Mouse (Mus musculus) gonadal fat pad, adult 2 months (tissue): ENCODE measurements around the gene Wrb. TPM values are rescaled to one million over a fixed set of nuclear protein-coding genes. Genes with fewer than 3 reads are reported as not detected.

Source experiments
- DNase-seq: peaks from one replicate; pipeline ENCODE4 v3.0.0-alpha.2; 2012; ENCODE audit warnings: low read depth
- polyA plus RNA-seq: library from polyadenylated mRNA; depleted of rRNA; stranded (reverse); fragments of >200 nt; gene quantifications from 2 replicates; pipeline ENCODE4 v1.2.3, GENCODE M21; 2012; rRNA removed

Wrb gene
- polyA plus RNA-seq, 1 experiment: 60.5 TPM

GRCm38 (mm10) chr16:96158511-96159080 lies 13.4 kb downstream of the Wrb start:
- no peak for DNase-seq

GRCm38 (mm10) chr16:96159091-96159731 lies 14.0 kb downstream of the Wrb start:
- DNase-seq: no peak

DNA sequence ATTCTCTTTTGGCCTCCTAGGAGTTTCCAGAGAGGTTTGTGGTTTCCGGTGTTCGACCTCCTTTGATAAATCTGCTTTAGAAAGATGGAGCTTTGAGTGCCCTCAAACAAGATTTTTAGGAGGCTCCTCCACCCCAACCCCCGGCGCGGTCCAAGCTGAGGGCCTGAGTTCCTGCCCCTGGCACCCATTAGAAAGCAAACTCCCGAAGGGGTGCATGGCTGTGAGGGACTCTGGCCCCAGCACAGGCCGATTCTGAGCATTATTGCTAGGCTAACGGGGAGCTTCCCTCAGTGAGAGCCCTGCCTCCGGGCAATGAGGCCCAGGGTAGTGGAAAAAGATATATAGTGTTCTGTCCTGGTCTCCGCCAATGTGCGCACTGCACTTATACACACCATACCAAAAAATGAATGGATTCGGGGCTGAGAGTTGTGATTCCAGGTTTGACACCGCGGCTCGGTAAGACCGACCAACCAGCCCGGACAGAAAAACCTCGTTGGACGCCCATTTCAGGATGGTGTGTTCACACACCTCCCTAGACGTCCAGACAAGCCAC lies 14.7 kb downstream of the Wrb start:
- no peak for DNase-seq

GRCm38 (mm10) chr16:96160927-96161326 lies 15.7 kb downstream of the Wrb start:
- DNase-seq: no peak

DNA sequence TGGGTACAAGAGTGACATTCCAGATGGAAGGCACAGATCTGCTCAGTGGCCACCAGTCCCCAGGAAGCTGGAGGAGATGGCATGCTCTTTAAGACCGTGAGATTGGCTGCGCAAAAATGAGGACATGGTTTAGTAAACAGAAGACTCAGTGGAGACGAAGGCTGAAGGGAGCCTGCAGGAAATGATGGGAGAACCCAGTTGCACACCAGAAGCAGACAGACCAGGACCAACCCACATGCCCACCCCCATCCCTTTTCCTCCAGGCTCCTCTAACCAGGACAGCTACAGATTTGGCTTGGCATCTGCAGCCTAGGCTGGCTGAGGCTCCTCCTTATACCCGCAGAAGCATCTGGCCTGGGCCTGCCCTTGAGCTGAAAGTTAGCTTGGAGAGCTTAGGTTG lies 16.1 kb downstream of the Wrb start:
- no peak for DNase-seq

GRCm38 (mm10) chr16:96165723-96166264 lies 20.6 kb downstream of the Wrb start:
- no peak for DNase-seq

- DNase-seq: no peak
Measured at GRCm38 (mm10) chr16:96168837-96169236, 23.6 kb downstream of the Wrb start.

DNA sequence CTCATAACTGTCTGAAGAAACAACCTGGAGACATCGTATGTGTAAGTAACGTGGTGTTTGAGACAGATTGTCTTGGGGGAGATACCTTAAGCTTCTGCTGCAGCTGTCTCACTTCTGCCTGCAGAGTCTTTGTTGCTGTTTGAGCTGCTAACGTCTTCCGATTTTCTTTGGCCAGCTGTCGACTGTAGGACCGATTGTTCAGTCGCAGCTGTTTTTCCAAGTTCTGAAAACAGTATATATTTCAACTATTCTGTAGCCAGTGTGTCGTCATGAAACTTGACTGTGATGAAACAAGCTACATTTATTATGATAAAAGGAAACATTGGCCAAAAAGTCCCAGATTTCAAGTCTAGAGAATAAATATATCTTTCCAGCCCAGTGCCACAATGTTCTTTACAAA lies 28.4 kb downstream of the Wrb start:
- DNase-seq: no peak

DNA sequence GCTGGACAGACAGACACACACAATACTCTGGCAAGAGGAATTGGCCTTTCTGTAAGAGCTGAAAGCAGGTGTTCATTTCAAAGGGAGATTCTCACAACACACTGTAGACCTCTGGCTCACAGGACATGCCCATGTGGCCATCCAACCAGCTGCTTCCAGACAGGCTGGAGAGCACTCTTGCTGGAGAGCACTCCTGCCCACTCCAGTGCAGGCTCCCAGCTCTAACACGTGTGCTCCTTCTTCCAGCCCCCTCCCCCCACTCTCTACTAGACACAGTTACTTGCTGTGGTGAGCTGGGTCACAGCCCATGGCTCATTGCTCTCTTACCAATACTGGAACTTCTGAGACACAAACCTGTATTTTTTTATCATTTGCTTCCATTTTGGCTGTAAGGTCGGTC lies 30.2 kb downstream of the Wrb start:
- DNase-seq: no peak

GRCm38 (mm10) chr16:96179156-96179555 lies 33.9 kb downstream of the Wrb start:
- no peak for DNase-seq

GRCm38 (mm10) chr16:96187619-96188018 lies 42.4 kb downstream of the Wrb start:
- no peak for DNase-seq

GRCm38 (mm10) chr16:96191531-96192506 lies 46.6 kb downstream of the Wrb start, which contains the start of gene Lca5l:
TSS of gene Lca5l (minus strand) at chr16:96192271.
- peak; percentile 52 for DNase-seq

DNA sequence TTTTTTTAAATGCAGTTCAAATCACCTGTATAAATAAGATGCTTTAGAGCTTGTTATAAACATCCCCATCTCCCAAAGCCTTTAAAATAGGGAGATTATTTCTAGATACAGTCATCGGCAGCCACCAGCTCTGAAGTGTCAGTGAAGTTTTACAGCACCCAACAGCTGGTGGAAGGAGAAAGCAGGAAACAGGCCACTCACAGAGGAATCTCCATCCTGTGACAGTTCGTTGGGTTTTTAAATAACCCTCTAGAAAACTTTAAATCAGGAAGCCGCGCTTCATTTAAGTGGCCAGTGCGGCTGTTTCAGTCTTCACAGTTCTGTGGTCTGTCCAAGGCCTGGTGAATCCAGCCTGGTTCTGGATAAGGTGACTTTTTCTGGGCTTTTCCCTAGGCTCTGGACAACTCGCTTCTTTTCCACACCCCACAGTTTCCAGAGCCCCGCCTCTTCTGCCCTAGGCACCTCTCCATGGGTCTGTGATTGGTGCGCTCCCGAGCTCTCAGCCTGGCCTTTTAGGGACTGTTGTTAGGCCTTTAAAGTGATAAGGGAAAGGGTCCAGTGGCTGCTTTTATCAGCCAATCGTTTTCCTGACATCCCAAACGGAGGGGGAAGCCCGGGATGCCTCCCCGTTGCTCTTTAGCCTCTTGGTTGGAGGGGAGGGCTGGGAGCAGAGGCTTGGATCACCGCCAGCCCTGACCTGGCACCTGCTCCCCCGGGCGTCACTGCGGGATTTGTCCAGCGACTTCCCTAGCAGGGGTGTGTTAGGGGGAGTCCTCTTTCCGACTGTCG lies 54.9 kb downstream of the Wrb start, which contains the start of gene Sh3bgr:
Gene Sh3bgr (plus strand): TSS at position 538 of the 789 bp plus-strand sequence.
- no peak for DNase-seq

DNA sequence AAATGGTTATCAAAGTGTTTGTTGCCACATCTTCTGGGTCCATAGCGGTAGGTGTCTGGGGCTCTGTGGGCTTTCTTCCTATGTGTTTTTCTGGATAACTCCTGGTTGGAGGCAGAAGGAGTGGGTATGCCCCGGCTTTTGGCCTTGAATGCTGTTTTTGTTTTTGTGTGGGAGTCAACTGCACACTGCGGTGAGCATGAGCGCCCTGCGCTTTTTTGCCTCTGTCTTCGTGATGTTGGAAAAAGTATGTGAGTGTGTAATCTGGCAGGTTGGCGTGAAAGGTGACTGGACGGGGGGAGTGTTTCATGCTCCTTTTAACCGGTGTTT lies 55.5 kb downstream of the Wrb start:
- no peak for DNase-seq

DNA sequence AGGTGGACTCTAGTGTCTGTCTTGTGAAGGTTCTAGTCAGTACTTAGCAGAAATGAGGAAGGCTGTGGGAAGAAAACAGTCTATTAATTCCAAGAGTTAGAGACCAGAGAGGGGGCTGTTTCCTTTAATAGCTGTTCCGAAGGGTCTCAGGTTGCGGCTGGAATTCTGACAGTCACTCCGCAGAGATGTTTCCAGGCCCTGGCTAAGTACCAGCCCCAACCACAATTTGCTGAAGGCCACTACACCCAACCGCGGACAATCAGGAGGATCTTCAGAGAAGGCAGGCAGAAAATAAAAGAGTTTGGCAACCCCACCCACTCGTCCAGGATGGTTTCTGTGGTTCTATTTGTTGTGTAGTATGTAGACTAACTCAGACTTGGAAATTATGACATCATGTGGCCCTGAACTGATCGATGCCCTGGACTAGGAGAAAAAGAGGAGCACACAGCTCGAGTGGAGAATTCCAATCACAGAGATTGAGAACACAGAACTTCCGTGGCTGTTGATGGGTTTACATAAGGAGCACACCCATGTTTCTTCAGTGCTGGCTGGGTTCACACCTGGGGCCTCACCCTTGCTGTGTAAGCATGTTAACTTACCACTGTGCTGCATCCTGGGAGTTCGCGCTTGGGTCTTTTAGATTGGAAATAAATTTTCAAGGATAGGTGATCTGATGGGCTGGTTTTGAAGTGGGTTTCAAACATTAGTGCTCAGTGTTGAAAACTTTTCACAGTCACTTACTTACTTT lies 56.5 kb downstream of the Wrb start:
- DNase-seq: no peak

Other genes starting within 250 kb of the Wrb start
- 20.5 and 27.9 TPM in 2 replicates for gene Psmg1, start 154.4 kb upstream of the Wrb start, polyA plus RNA-seq
- 34.0 and 36.2 TPM in 2 replicates for gene Brwd1, start 62.9 kb upstream of the Wrb start, polyA plus RNA-seq
- 37.7 and 56.6 TPM in 2 replicates for gene Hmgn1, start 17.7 kb upstream of the Wrb start, polyA plus RNA-seq
- gene Lca5l, start 46.9 kb downstream of the Wrb start, polyA plus RNA-seq: 2.0 and 2.3 TPM in 2 replicates
- 17.8 and 22.4 TPM in 2 replicates for gene Sh3bgr, start 55.0 kb downstream of the Wrb start, polyA plus RNA-seq
- 0.01 and 0.03 TPM in 2 replicates for gene B3galt5, start 90.4 kb downstream of the Wrb start, polyA plus RNA-seq